Mouse (Mus musculus) midbrain, embryonic 14.5 days (tissue): ENCODE results near the gene Traf5. TPM values are rescaled to one million over a fixed set of nuclear protein-coding genes. Genes with fewer than 3 reads are reported as not detected.

Experiments used
- microRNA-seq: library from miRNA; unstranded; fragments of <30 nt; microRNA quantifications from one replicate; pipeline ENCODE4, GENCODE M21; 2016
- polyA plus RNA-seq: library from polyadenylated mRNA; unstranded; fragments of >200 nt; fragmentation: Nextera tagmentation; extraction: Ambion mirVana; gene quantifications from 2 replicates; pipeline ENCODE4 v1.2.1, GENCODE M21; 2014

Gene Traf5
- polyA plus RNA-seq, 1 experiment from 2014 or later, result 2.4 TPM

Small RNA genes lying within 50 kb of the gene (microRNA-seq; reads per million reads assigned to microRNA genes)
- not detected for gene Mir3473c

Other genes starting within 250 kb of the Traf5 start
- gene Slc30a1, start 185.8 kb downstream of the Traf5 start, polyA plus RNA-seq, result 2.3 and 2.9 TPM in 2 replicates
- 1.6 and 2.4 TPM in 2 replicates for gene Rd3, start 115.2 kb downstream of the Traf5 start, polyA plus RNA-seq
- 36.3 and 41.4 TPM in 2 replicates for gene Rcor3, start 45.5 kb upstream of the Traf5 start, polyA plus RNA-seq
- 2.1 and 2.2 TPM in 2 replicates for gene Kcnh1, start 98.2 kb upstream of the Traf5 start, polyA plus RNA-seq